Mouse (Mus musculus) thymus, adult 2 months (tissue): ENCODE measurements around the gene Cerk.

Experiments
- CTCF ChIP-seq: fragments of 200-500 bp; IDR thresholded peaks from 2 replicates; pipeline ENCODE4 v1.5.1; 2012; ENCODE audit warnings: mild to moderate bottlenecking, control low read depth, low read length, moderate library complexity, borderline replicate concordance; ENCODE audit not compliant: control insufficient read depth, poor library complexity, insufficient read depth; ENCODE audit errors: extremely low read depth
- POLR2A ChIP-seq: fragments of 200-500 bp; IDR thresholded peaks from 2 replicates; pipeline ENCODE4 v1.6.1; 2012; ENCODE audit warnings: mild to moderate bottlenecking, low read length, control low read depth, moderate library complexity; ENCODE audit not compliant: control insufficient read depth, poor library complexity, insufficient read depth; ENCODE audit errors: extremely low read depth

DNA sequence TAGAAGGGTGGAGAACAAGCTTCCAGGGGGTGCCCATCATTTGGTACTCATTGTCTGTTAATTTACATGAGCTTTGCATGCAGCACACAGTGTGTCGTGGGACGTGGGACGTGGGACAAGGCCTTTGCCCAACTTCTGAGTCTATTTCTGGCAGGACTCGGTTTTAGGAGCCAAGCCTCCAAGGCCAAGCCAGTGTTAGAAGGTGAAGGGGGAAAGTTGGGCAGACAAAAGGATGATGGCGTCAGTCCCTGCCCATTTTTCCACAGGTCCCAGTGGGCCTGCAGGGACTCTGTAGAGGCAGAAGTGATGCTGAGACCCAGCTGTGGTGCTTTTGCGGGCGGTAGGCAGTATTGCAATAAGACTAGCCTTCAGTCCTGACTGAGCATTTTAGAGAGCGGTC lies 95.4 kb downstream of the Cerk start:
- TF ChIP-seq POLR2A = no peak
- TF ChIP-seq CTCF = no peak
